17 mouse cellular contexts compared by ENCODE assay signal in genomic region chr4:149282025-149282738, GRCm38 (mm10). TPM values are rescaled to one million over a fixed set of nuclear protein-coding genes. Genes with fewer than 3 reads are reported as not detected.
DNase-seq lines count a peak whose midpoint lies in the region; ATAC-seq and TF ChIP-seq lines count a peak whose summit lies in the region.
"Had no signal": no experiment of that assay in that cellular context is flagged by ENCODE, and none has a peak within 500 bp of the region (broad histone marks: within the 10 kb centered on the region; RNA-seq: fewer than 3 reads in every experiment).

No protein-coding gene starts in this region.

- H3K4me3 ChIP-seq in hindbrain, embryonic 13.5 days = no peak overlapping the region
- H3K4me3 ChIP-seq in hindbrain, embryonic 14.5 days (replicated peaks; ENCODE audit: low read length) = no peak overlapping the region
- H3K4me3 ChIP-seq in embryonic fibroblast, embryonic 13.5 days (ENCODE audit: insufficient read depth, low read length) = no peak overlapping the region
- H3K4me3 ChIP-seq in neural tube, embryonic 15.5 days (replicated peaks) = no peak overlapping the region
- H3K4me3 ChIP-seq in kidney, embryonic 16.5 days (ENCODE audit: low read length) = no peak overlapping the region
- no peak overlapping the region for H3K4me3 ChIP-seq in kidney, adult 2 months (ENCODE audit: insufficient read depth, low read depth, low read length)
- no peak overlapping the region for H3K4me3 ChIP-seq in intestine, embryonic 16.5 days (ENCODE audit: low read length)
- H3K4me3 ChIP-seq: embryonic facial prominence, embryonic 15.5 days; forebrain, embryonic 15.5 days; heart, embryonic 12.5 days had no signal

- ATAC-seq in hindbrain, embryonic 13.5 days (ENCODE audit: low FRiP score) = no peak
- no peak for ATAC-seq in hindbrain, embryonic 14.5 days (ENCODE audit: low FRiP score)
- peak; percentile 77 for ATAC-seq in CD4-positive, CD25-positive, alpha-beta regulatory T cell, adult 4 months
- no peak for ATAC-seq in neural tube, embryonic 15.5 days (ENCODE audit: low FRiP score)
- no peak for ATAC-seq in kidney, embryonic 16.5 days (ENCODE audit: low FRiP score, low TSS enrichment)
- no peak for ATAC-seq in intestine, embryonic 16.5 days
- ATAC-seq: forebrain, embryonic 15.5 days; midbrain, embryonic 16.5 days had no signal

- TF ChIP-seq CTCF in embryonic fibroblast, embryonic 13.5 days (IDR thresholded peaks at IDR 0.05; ENCODE audit: borderline replicate concordance, insufficient read depth, low read length) = no peak
- TF ChIP-seq CTCF in kidney, adult 2 months (conservative IDR thresholded peaks at IDR 0.05; ENCODE audit: insufficient read depth, insufficient read length, low read depth, low read length) = no peak

- DNase-seq in hindbrain, embryonic 14.5 days (ENCODE audit: low spot score) = no peak
- no peak for DNase-seq in kidney, adult 2 months
- DNase-seq: cerebellum, adult 8-10 months; gastrocnemius, postnatal 14 days; lung, adult 2 months; thymus, postnatal 4 days had no signal

- no peaks in the 10 kb centered on the region for H3K9me3 ChIP-seq in hindbrain, embryonic 13.5 days
- H3K9me3 ChIP-seq in hindbrain, embryonic 14.5 days (ENCODE audit: control insufficient read depth, low read length) = no peaks in the 10 kb centered on the region
- H3K9me3 ChIP-seq in neural tube, embryonic 15.5 days (replicated peaks) = no peaks in the 10 kb centered on the region
- no peaks in the 10 kb centered on the region for H3K9me3 ChIP-seq in kidney, embryonic 16.5 days (ENCODE audit: low read length)
- no peaks in the 10 kb centered on the region for H3K9me3 ChIP-seq in intestine, embryonic 16.5 days (ENCODE audit: control insufficient read depth, low read length)
- H3K9me3 ChIP-seq: embryonic facial prominence, embryonic 15.5 days; forebrain, embryonic 15.5 days; heart, embryonic 12.5 days had no signal

- H3K9ac ChIP-seq in hindbrain, embryonic 13.5 days = no peak overlapping the region
- H3K9ac ChIP-seq in hindbrain, embryonic 14.5 days = no peak overlapping the region
- H3K9ac ChIP-seq in neural tube, embryonic 15.5 days (replicated peaks) = no peak overlapping the region
- H3K9ac ChIP-seq in kidney, embryonic 16.5 days (replicated peaks; ENCODE audit: low read length) = no peak overlapping the region
- H3K9ac ChIP-seq in intestine, embryonic 16.5 days (ENCODE audit: low read depth, low read length) = no peak overlapping the region
- H3K9ac ChIP-seq: embryonic facial prominence, embryonic 15.5 days; forebrain, embryonic 15.5 days; heart, embryonic 12.5 days had no signal

- peak overlapping the region; percentile 8; the same call in 1 of the 2 replicates for H3K27ac ChIP-seq in hindbrain, embryonic 13.5 days
- no peak overlapping the region for H3K27ac ChIP-seq in hindbrain, embryonic 14.5 days
- 0 out of 2 replicates have a peak overlapping the region, but pooled peaks have one; percentile 32 for H3K27ac ChIP-seq in embryonic fibroblast, embryonic 13.5 days (ENCODE audit: insufficient read depth, low read length)
- 0 out of 2 replicates have a peak overlapping the region, but pooled peaks have one; percentile 13 for H3K27ac ChIP-seq in neural tube, embryonic 15.5 days (replicated peaks)
- H3K27ac ChIP-seq in kidney, embryonic 16.5 days (ENCODE audit: low read length) = no peak overlapping the region
- no peak overlapping the region for H3K27ac ChIP-seq in kidney, adult 2 months (ENCODE audit: insufficient read depth, low read depth, low read length)
- H3K27ac ChIP-seq in intestine, embryonic 16.5 days (ENCODE audit: low read length) = no peak overlapping the region
- H3K27ac ChIP-seq: embryonic facial prominence, embryonic 15.5 days; forebrain, embryonic 15.5 days; macrophage had no signal

- peaks cover 58% of the 10 kb centered on the region for H3K4me1 ChIP-seq in hindbrain, embryonic 13.5 days (replicated peaks)
- peaks cover 28% of the 10 kb centered on the region for H3K4me1 ChIP-seq in hindbrain, embryonic 14.5 days (replicated peaks; ENCODE audit: control insufficient read depth, insufficient read depth, low read length)
- H3K4me1 ChIP-seq in embryonic fibroblast, embryonic 13.5 days (ENCODE audit: control insufficient read depth, insufficient read depth, low read length) = peaks cover 28% of the 10 kb centered on the region
- H3K4me1 ChIP-seq in neural tube, embryonic 15.5 days = peaks cover 50% of the 10 kb centered on the region
- H3K4me1 ChIP-seq in kidney, embryonic 16.5 days (ENCODE audit: insufficient read depth, low read length) = peaks cover 23% of the 10 kb centered on the region
- peaks cover 12% of the 10 kb centered on the region; the same call in 1 of the 2 replicates for H3K4me1 ChIP-seq in kidney, adult 2 months (ENCODE audit: control insufficient read depth, insufficient read depth, low read length)
- H3K4me1 ChIP-seq in intestine, embryonic 16.5 days (ENCODE audit: control insufficient read depth, insufficient read depth, low read length) = peaks cover 20% of the 10 kb centered on the region

- no peaks in the 10 kb centered on the region for H3K27me3 ChIP-seq in hindbrain, embryonic 13.5 days
- no peaks in the 10 kb centered on the region for H3K27me3 ChIP-seq in hindbrain, embryonic 14.5 days (ENCODE audit: control insufficient read depth, insufficient read depth, low read length)
- H3K27me3 ChIP-seq in neural tube, embryonic 15.5 days (replicated peaks) = no peaks in the 10 kb centered on the region
- H3K27me3 ChIP-seq in kidney, embryonic 16.5 days (ENCODE audit: insufficient read depth, low read length) = no peaks in the 10 kb centered on the region
- H3K27me3 ChIP-seq in kidney, adult 2 months (replicated peaks; ENCODE audit: control insufficient read depth, insufficient read depth, low read length) = no peaks in the 10 kb centered on the region
- no peaks in the 10 kb centered on the region for H3K27me3 ChIP-seq in intestine, embryonic 16.5 days (replicated peaks; ENCODE audit: control insufficient read depth, insufficient read depth, low read length)
- H3K27me3 ChIP-seq: embryonic facial prominence, embryonic 15.5 days; forebrain, embryonic 15.5 days; heart, embryonic 12.5 days had no signal

- H3K4me2 ChIP-seq in hindbrain, embryonic 13.5 days = no peak overlapping the region
- no peak overlapping the region for H3K4me2 ChIP-seq in hindbrain, embryonic 14.5 days (replicated peaks)
- H3K4me2 ChIP-seq in neural tube, embryonic 15.5 days = no peak overlapping the region
- no peak overlapping the region for H3K4me2 ChIP-seq in kidney, embryonic 16.5 days (replicated peaks; ENCODE audit: low read depth, low read length)
- H3K4me2 ChIP-seq in intestine, embryonic 16.5 days (ENCODE audit: low read depth, low read length) = no peak overlapping the region
- H3K4me2 ChIP-seq: embryonic facial prominence, embryonic 15.5 days; forebrain, embryonic 15.5 days; heart, embryonic 12.5 days had no signal

- 54% methylated on average over 7 of the region's 7 CpGs for WGBS in hindbrain, embryonic 13.5 days
- 50% methylated on average over 7 of the region's 7 CpGs for WGBS in hindbrain, embryonic 14.5 days
- WGBS in neural tube, embryonic 15.5 days = 47% methylated on average over 7 of the region's 7 CpGs
- 70% methylated on average over 7 of the region's 7 CpGs for WGBS in kidney, embryonic 16.5 days
- WGBS in kidney, adult 2 months = 77% methylated on average over 7 of the region's 7 CpGs
- 56% methylated on average over 7 of the region's 7 CpGs for WGBS in intestine, embryonic 16.5 days

- H3K36me3 ChIP-seq in hindbrain, embryonic 13.5 days = 0 out of 2 replicates have a peak, but pooled peaks cover 2% of the 10 kb centered on the region
- H3K36me3 ChIP-seq in hindbrain, embryonic 14.5 days (replicated peaks; ENCODE audit: control insufficient read depth, insufficient read depth) = 0 out of 2 replicates have a peak, but pooled peaks cover 4% of the 10 kb centered on the region
- H3K36me3 ChIP-seq in neural tube, embryonic 15.5 days = no peaks in the 10 kb centered on the region
- no peaks in the 10 kb centered on the region for H3K36me3 ChIP-seq in kidney, embryonic 16.5 days (ENCODE audit: insufficient read depth, low read length)
- H3K36me3 ChIP-seq in kidney, adult 2 months (ENCODE audit: control insufficient read depth, insufficient read depth, low read length) = no peaks in the 10 kb centered on the region
- H3K36me3 ChIP-seq in intestine, embryonic 16.5 days (ENCODE audit: control insufficient read depth, insufficient read depth, low read length) = no peaks in the 10 kb centered on the region
- H3K36me3 ChIP-seq: embryonic facial prominence, embryonic 15.5 days; forebrain, embryonic 15.5 days had no signal

- TF ChIP-seq POLR2A in embryonic fibroblast, embryonic 13.5 days (IDR thresholded peaks at IDR 0.05; ENCODE audit: low read depth, low read length) = no peak
- TF ChIP-seq POLR2A in kidney, adult 2 months (IDR thresholded peaks at IDR 0.05; ENCODE audit: low read depth, low read length) = no peak

RNA-seq across cellular contexts. Expression of gene Kif1b, which starts 25.3 kb away (rescaled TPM):
- polyA plus RNA-seq in hindbrain, embryonic 13.5 days (2015; fragmentation: Nextera tagmentation; extraction: Ambion mirVana) = 155 and 169 TPM in 2 replicates
- polyA plus RNA-seq in hindbrain, embryonic 14.5 days (2014; fragmentation: Nextera tagmentation; extraction: Ambion mirVana) = 188 and 194 TPM in 2 replicates
- polyA plus RNA-seq in CD4-positive, CD25-positive, alpha-beta regulatory T cell, adult 4 months (2017; shearing (Covaris generic)) = 10 to 100 TPM; 11.9 to 15.0 TPM
- 79.8 and 84.1 TPM in 2 replicates for polyA plus RNA-seq in embryonic fibroblast, embryonic 13.5 days (2011; ENCODE audit: insufficient read length, low read depth, missing spikeins)
- polyA plus RNA-seq in neural tube, embryonic 15.5 days (2015; fragmentation: Nextera tagmentation; extraction: Ambion mirVana) = 102 and 121 TPM in 2 replicates
- polyA plus RNA-seq in kidney, embryonic 16.5 days (2015; fragmentation: Nextera tagmentation; extraction: Ambion mirVana) = 25.7 and 29.9 TPM in 2 replicates
- 31.1 and 35.8 TPM in 2 replicates for polyA plus RNA-seq in kidney, adult 2 months (2012; rRNA removed)
- polyA plus RNA-seq in intestine, embryonic 16.5 days (2015; fragmentation: Nextera tagmentation; extraction: Ambion mirVana) = 18.2 and 19.2 TPM in 2 replicates

Comparison
In these comparisons a context has a peak if more than half of its experiments do, and no peak if none do; other contexts are left out.
1. H3K27ac ChIP-seq: peak in hindbrain, embryonic 13.5 days (single experiment), embryonic fibroblast, embryonic 13.5 days (single experiment) and neural tube, embryonic 15.5 days (single experiment); none in hindbrain, embryonic 14.5 days (single experiment), kidney, embryonic 16.5 days (single experiment), kidney, adult 2 months (single experiment) and intestine, embryonic 16.5 days (single experiment).